23 mouse cellular contexts compared by ENCODE assay signal in the genomic region with DNA sequence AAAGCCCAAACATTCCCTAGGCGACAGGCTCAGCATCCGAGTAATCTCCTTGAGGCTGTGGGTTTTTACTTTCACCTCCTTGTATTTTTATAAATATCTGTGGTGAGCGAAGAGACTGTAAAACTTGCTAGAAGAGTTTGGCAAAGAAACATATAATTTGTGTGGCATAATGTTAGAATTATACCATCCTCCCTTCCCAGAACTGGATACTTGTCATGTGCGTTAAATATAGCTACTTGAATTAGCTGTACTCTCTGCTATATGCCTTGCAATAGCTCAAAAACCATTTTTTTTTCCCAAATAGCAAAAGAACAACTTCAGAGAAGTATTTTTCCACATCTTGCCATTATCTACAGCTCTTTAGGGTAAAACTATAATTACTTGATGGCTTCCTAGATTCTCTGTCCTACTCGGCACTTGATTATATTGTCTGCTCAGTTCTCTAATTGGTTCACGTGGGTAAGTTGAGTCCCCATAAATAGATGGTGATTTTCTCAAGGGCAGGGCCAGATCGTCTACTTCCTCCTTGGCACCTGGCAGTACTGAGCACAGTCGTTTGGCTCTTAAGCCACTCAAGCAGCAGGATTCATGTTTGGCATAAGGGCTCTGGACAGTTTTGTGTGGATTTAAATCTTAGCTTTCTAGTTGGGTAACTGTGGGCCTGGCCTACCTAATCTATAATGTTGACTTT. TPM values are rescaled to one million over a fixed set of nuclear protein-coding genes. Genes with fewer than 3 reads are reported as not detected.
DNase-seq lines count a peak whose midpoint lies in the region; ATAC-seq and TF ChIP-seq lines count a peak whose summit lies in the region.
"Had no signal": no experiment of that assay in that cellular context is flagged by ENCODE, and none has a peak within 500 bp of the region (broad histone marks: within the 10 kb centered on the region; RNA-seq: fewer than 3 reads in every experiment).

No protein-coding gene starts in this region.

- H3K27ac ChIP-seq in forebrain, postnatal 0 days (ENCODE audit: low read depth, low read length), result no peak overlapping the region
- H3K27ac ChIP-seq in forebrain, embryonic 16.5 days (ENCODE audit: low read length), result no peak overlapping the region
- H3K27ac ChIP-seq in embryonic facial prominence, embryonic 14.5 days (replicated peaks; ENCODE audit: low read depth, low read length), result peak overlapping the region; percentile 33
- H3K27ac ChIP-seq in intestine, embryonic 15.5 days, result no peak overlapping the region
- no peak overlapping the region for H3K27ac ChIP-seq in heart, embryonic 12.5 days (ENCODE audit: poor library complexity, severe bottlenecking)
- H3K27ac ChIP-seq: forebrain, embryonic 10.5 days; heart, embryonic 10.5 days; hindbrain, embryonic 12.5 days; limb, embryonic 13.5 days; liver, embryonic 14.5 days; lung, embryonic 15.5 days had no signal

- peak; percentile 74 for ATAC-seq in forebrain, postnatal 0 days
- no peak for ATAC-seq in forebrain, embryonic 16.5 days
- ATAC-seq in embryonic facial prominence, embryonic 14.5 days (ENCODE audit: low read depth), result peak; percentile 50; the same call in 1 of the 2 replicates
- peak; percentile 63; the same call in 1 of the 2 replicates for ATAC-seq in neutrophil, adult 5-6 weeks (ENCODE audit: extremely low read depth, insufficient number of reproducible peaks, low FRiP score, poor library complexity, severe bottlenecking)
- ATAC-seq in intestine, embryonic 15.5 days, result no peak
- ATAC-seq in heart, embryonic 12.5 days (ENCODE audit: insufficient number of reproducible peaks, low FRiP score), result no peak
- ATAC-seq: inflammation-experienced regulatory T-cells, adult 6 months had no signal

- no peak overlapping the region for H3K4me2 ChIP-seq in forebrain, postnatal 0 days (ENCODE audit: low read depth)
- H3K4me2 ChIP-seq in forebrain, embryonic 16.5 days (ENCODE audit: low read length), result no peak overlapping the region
- no peak overlapping the region for H3K4me2 ChIP-seq in embryonic facial prominence, embryonic 14.5 days (ENCODE audit: low read depth, low read length)
- no peak overlapping the region for H3K4me2 ChIP-seq in intestine, embryonic 15.5 days (replicated peaks)
- no peak overlapping the region for H3K4me2 ChIP-seq in heart, embryonic 12.5 days
- H3K4me2 ChIP-seq: hindbrain, embryonic 12.5 days; limb, embryonic 13.5 days; lung, embryonic 15.5 days had no signal

- H3K4me1 ChIP-seq in forebrain, postnatal 0 days (ENCODE audit: insufficient read depth), result no peaks in the 10 kb centered on the region
- no peaks in the 10 kb centered on the region for H3K4me1 ChIP-seq in forebrain, embryonic 16.5 days (replicated peaks; ENCODE audit: control insufficient read depth, insufficient read depth, low read length)
- peaks cover 3% of the 10 kb centered on the region; the same call in 1 of the 2 replicates for H3K4me1 ChIP-seq in embryonic facial prominence, embryonic 14.5 days (ENCODE audit: control insufficient read depth, insufficient read depth, low read length)
- no peaks in the 10 kb centered on the region for H3K4me1 ChIP-seq in intestine, embryonic 15.5 days (replicated peaks)
- H3K4me1 ChIP-seq in heart, embryonic 12.5 days (replicated peaks), result no peaks in the 10 kb centered on the region
- H3K4me1 ChIP-seq: forebrain, embryonic 10.5 days; heart, embryonic 10.5 days; hindbrain, embryonic 12.5 days; limb, embryonic 13.5 days; lung, embryonic 15.5 days had no signal

- no peak for TF ChIP-seq CTCF in forebrain, postnatal 0 days (IDR thresholded peaks at IDR 0.05; ENCODE audit: low read depth)

- no peak overlapping the region for H3K4me3 ChIP-seq in forebrain, postnatal 0 days (ENCODE audit: low read depth, low read length)
- no peak overlapping the region for H3K4me3 ChIP-seq in forebrain, embryonic 16.5 days (replicated peaks; ENCODE audit: low read length)
- H3K4me3 ChIP-seq in embryonic facial prominence, embryonic 14.5 days (ENCODE audit: low read depth, low read length), result no peak overlapping the region
- no peak overlapping the region for H3K4me3 ChIP-seq in intestine, embryonic 15.5 days (replicated peaks)
- H3K4me3 ChIP-seq in heart, embryonic 12.5 days, result no peak overlapping the region
- H3K4me3 ChIP-seq: forebrain, embryonic 10.5 days; heart, embryonic 10.5 days; hindbrain, embryonic 12.5 days; limb, embryonic 13.5 days; lung, embryonic 15.5 days had no signal

- no peaks in the 10 kb centered on the region for H3K36me3 ChIP-seq in forebrain, postnatal 0 days (ENCODE audit: insufficient read depth)
- H3K36me3 ChIP-seq in forebrain, embryonic 16.5 days (ENCODE audit: control insufficient read depth, insufficient read depth), result no peaks in the 10 kb centered on the region
- no peaks in the 10 kb centered on the region for H3K36me3 ChIP-seq in embryonic facial prominence, embryonic 14.5 days (ENCODE audit: control insufficient read depth, insufficient read depth, low read length)
- H3K36me3 ChIP-seq in intestine, embryonic 15.5 days, result no peaks in the 10 kb centered on the region
- no peaks in the 10 kb centered on the region for H3K36me3 ChIP-seq in heart, embryonic 12.5 days
- H3K36me3 ChIP-seq: forebrain, embryonic 10.5 days; heart, embryonic 10.5 days; hindbrain, embryonic 12.5 days; limb, embryonic 13.5 days; lung, embryonic 15.5 days had no signal

- no peak overlapping the region for H3K9ac ChIP-seq in forebrain, postnatal 0 days
- no peak overlapping the region for H3K9ac ChIP-seq in forebrain, embryonic 16.5 days (replicated peaks; ENCODE audit: low read depth, low read length)
- H3K9ac ChIP-seq in embryonic facial prominence, embryonic 14.5 days (ENCODE audit: low read depth, low read length), result no peak overlapping the region
- no peak overlapping the region for H3K9ac ChIP-seq in intestine, embryonic 15.5 days
- no peak overlapping the region for H3K9ac ChIP-seq in heart, embryonic 12.5 days
- H3K9ac ChIP-seq: hindbrain, embryonic 12.5 days; limb, embryonic 13.5 days; liver, embryonic 14.5 days; lung, embryonic 15.5 days had no signal

- DNase-seq in forebrain, postnatal 0 days, result peak; percentile 9
- DNase-seq in B cell, adult 2 months, result peak; percentile 37 to 42
- peak; percentile 12 for DNase-seq in embryonic facial prominence, embryonic 14.5 days (ENCODE audit: low spot score)
- no peak for DNase-seq in heart, adult 18-20 months
- DNase-seq: adrenal gland, postnatal 36 days; cerebellum, adult 9-10 months; gastrocnemius, postnatal 25 days; heart, postnatal 10 days; kidney, adult 9 months; midbrain, embryonic 14.5 days; retina, postnatal 1 day; thymus, postnatal 36 days had no signal

- no peaks in the 10 kb centered on the region for H3K9me3 ChIP-seq in forebrain, postnatal 0 days (ENCODE audit: low read length)
- H3K9me3 ChIP-seq in forebrain, embryonic 16.5 days (ENCODE audit: control insufficient read depth, low read length), result no peaks in the 10 kb centered on the region
- no peaks in the 10 kb centered on the region for H3K9me3 ChIP-seq in embryonic facial prominence, embryonic 14.5 days (ENCODE audit: control insufficient read depth, low read length)
- H3K9me3 ChIP-seq in intestine, embryonic 15.5 days, result no peaks in the 10 kb centered on the region
- no peaks in the 10 kb centered on the region for H3K9me3 ChIP-seq in heart, embryonic 12.5 days (replicated peaks)
- H3K9me3 ChIP-seq: forebrain, embryonic 10.5 days; heart, embryonic 10.5 days; hindbrain, embryonic 12.5 days; limb, embryonic 13.5 days; lung, embryonic 15.5 days had no signal

- 59% methylated on average over 8 of the region's 8 CpGs for WGBS in forebrain, postnatal 0 days
- 61% methylated on average over 8 of the region's 8 CpGs for WGBS in forebrain, embryonic 16.5 days
- WGBS in embryonic facial prominence, embryonic 14.5 days, result 49% methylated on average over 8 of the region's 8 CpGs
- WGBS in intestine, embryonic 15.5 days, result 69% methylated on average over 8 of the region's 8 CpGs
- WGBS in heart, embryonic 12.5 days, result 76% methylated on average over 8 of the region's 8 CpGs

- no peaks in the 10 kb centered on the region for H3K27me3 ChIP-seq in forebrain, postnatal 0 days (ENCODE audit: insufficient read depth, low read length)
- H3K27me3 ChIP-seq in forebrain, embryonic 16.5 days (replicated peaks; ENCODE audit: control insufficient read depth, insufficient read depth, low read length), result no peaks in the 10 kb centered on the region
- no peaks in the 10 kb centered on the region for H3K27me3 ChIP-seq in embryonic facial prominence, embryonic 14.5 days (replicated peaks; ENCODE audit: control insufficient read depth, insufficient read depth, low read length)
- H3K27me3 ChIP-seq in intestine, embryonic 15.5 days (replicated peaks), result no peaks in the 10 kb centered on the region
- H3K27me3 ChIP-seq in heart, embryonic 12.5 days (replicated peaks), result no peaks in the 10 kb centered on the region
- H3K27me3 ChIP-seq: hindbrain, embryonic 12.5 days; limb, embryonic 13.5 days; lung, embryonic 15.5 days had no signal

RNA-seq across cellular contexts. Expression of gene Arhgef6, which starts 35.2 kb away (rescaled TPM):
- 5.5 and 7.4 TPM in 2 replicates for total RNA-seq in forebrain, postnatal 0 days (2014; rRNA removed)
- 3.4 and 3.5 TPM in 2 replicates for polyA plus RNA-seq in forebrain, postnatal 0 days (2015; fragmentation: Nextera tagmentation; extraction: Ambion mirVana)
- 4.9 and 6.4 TPM in 2 replicates for polyA plus RNA-seq in forebrain, embryonic 16.5 days (2015; fragmentation: Nextera tagmentation; extraction: Ambion mirVana)
- 24.9 and 25.7 TPM in 2 replicates for polyA plus RNA-seq in embryonic facial prominence, embryonic 14.5 days (2014; fragmentation: Nextera tagmentation; extraction: Ambion mirVana)
- total RNA-seq in neutrophil, adult 5-6 weeks (2017), result 141 and 151 TPM in 2 replicates
- 10 to 100 TPM; 52.4 to 63.8 TPM for total RNA-seq in heart, adult 18-20 months (2021)
- polyA plus RNA-seq in intestine, embryonic 15.5 days (2015; fragmentation: Nextera tagmentation; extraction: Ambion mirVana), result 3.4 and 4.8 TPM in 2 replicates
- 33.6 and 36.1 TPM in 2 replicates for polyA plus RNA-seq in heart, embryonic 12.5 days (2016; fragmentation: Nextera tagmentation; extraction: Ambion mirVana)

Comparison
In these comparisons a context has a peak if more than half of its experiments do, and no peak if none do; other contexts are left out.
1. ATAC-seq: peak in forebrain, postnatal 0 days (single experiment), embryonic facial prominence, embryonic 14.5 days (single experiment) and neutrophil, adult 5-6 weeks (single experiment); none in forebrain, embryonic 16.5 days (single experiment), intestine, embryonic 15.5 days (single experiment) and heart, embryonic 12.5 days (single experiment).
2. DNase-seq: peak in forebrain, postnatal 0 days (single experiment), B cell, adult 2 months (2 of 2) and embryonic facial prominence, embryonic 14.5 days (single experiment); none in heart, adult 18-20 months (0 of 2).